Mouse (Mus musculus): ENCODE measurements around the gene 2210407C18Rik.

GRCm38 (mm10) chr11:58613359-58613758 lies 2.5 kb downstream of the 2210407C18Rik start:
- TF ChIP-seq GATA1 (IDR thresholded peaks at IDR 0.05; ENCODE audit: borderline replicate concordance, low read length): no peak
- TF ChIP-seq FLI1 (IDR thresholded peaks at IDR 0.05; ENCODE audit: low read length): no peak
